Mouse (Mus musculus): ENCODE measurements at regions not wholly inside any gene's neighbourhood (a gene's known extent, or its start where the extent isn't known, plus 50 kb on each side); places are given as distances from the start of the nearest gene placed in this dataset.

- no peak for TF ChIP-seq EP300 (optimal IDR thresholded peaks at IDR 0.05)
- TF ChIP-seq CTCF (IDR thresholded peaks at IDR 0.05; ENCODE audit: low read depth) = no peak
These were observed 158.3 kb upstream of the Ptprz1 start for GRCm38 (mm10) chr6:22716864-22717557.

Measured in stomach, postnatal 0 days (tissue).